Mouse (Mus musculus) C2C12 (cell line): Measurements from ENCODE around the gene Iqsec1. TPM values are rescaled to one million over a fixed set of nuclear protein-coding genes. Genes with fewer than 3 reads are reported as not detected.

ENCODE experiments used
- H3K27me3 ChIP-seq: one replicate; pipeline ENCODE4 v1.6.1; 2011; ENCODE audit not compliant: control insufficient read depth, insufficient read depth, insufficient read length
- H3K36me3 ChIP-seq: one replicate; pipeline ENCODE4 v1.6.1; 2011; ENCODE audit not compliant: control insufficient read depth, insufficient read depth
- H3K4me3 ChIP-seq: one replicate; pipeline ENCODE4 v1.5.1; 2011; ENCODE audit warnings: mild to moderate bottlenecking, control low read depth; ENCODE audit not compliant: poor library complexity, insufficient read depth, severe bottlenecking
- H3K79me2 ChIP-seq: one replicate; pipeline ENCODE4 v1.6.1; 2011; ENCODE audit not compliant: control insufficient read depth, insufficient read depth
- H3K79me3 ChIP-seq: one replicate; pipeline ENCODE4 v1.6.1; 2011; ENCODE audit warnings: low read depth, control low read depth
- H3ac ChIP-seq: one replicate; pipeline ENCODE3; 2011; ENCODE audit warnings: low read depth; ENCODE audit not compliant: control insufficient read depth, insufficient read length
- CEBPB ChIP-seq: IDR thresholded peaks from one replicate; pipeline ENCODE4 v1.6.1; 2011; ENCODE audit warnings: low read depth, mild to moderate bottlenecking, control low read depth, moderate library complexity
- CTCF ChIP-seq: IDR thresholded peaks from one replicate; pipeline ENCODE4 v1.5.1; 2011; ENCODE audit not compliant: control insufficient read depth, insufficient read depth, insufficient read length
- FOSL1 ChIP-seq: IDR thresholded peaks from one replicate; pipeline ENCODE4 v1.8.0; 2011; ENCODE audit warnings: mild to moderate bottlenecking, low read length; ENCODE audit not compliant: poor library complexity, insufficient read depth, severe bottlenecking
- MAX ChIP-seq: IDR thresholded peaks from one replicate; pipeline ENCODE4 v1.6.1; 2011; ENCODE audit warnings: mild to moderate bottlenecking, control low read depth
- MYOD1 ChIP-seq: IDR thresholded peaks from one replicate; pipeline ENCODE4 v1.6.1; 2011; ENCODE audit warnings: low read depth; ENCODE audit not compliant: control insufficient read depth, insufficient read length
- MYOG ChIP-seq: IDR thresholded peaks from one replicate; pipeline ENCODE4 v1.6.1; 2011; ENCODE audit not compliant: control insufficient read depth, insufficient read length; ENCODE audit errors: extremely low read depth
- USF1 ChIP-seq: IDR thresholded peaks from one replicate; pipeline ENCODE4 v1.6.1; 2011; ENCODE audit warnings: low read depth, mild to moderate bottlenecking, control low read depth, moderate library complexity
- polyA plus RNA-seq: library from polyadenylated mRNA; unstranded; fragments of >200 nt; fragmentation: generic; extraction: Trizol; gene quantifications from one replicate; pipeline ENCODE4 v1.2.1, GENCODE M21; 2012; ENCODE audit warnings: missing spikeins

Gene Iqsec1
- polyA plus RNA-seq, 1 experiment = 20.6 TPM

GRCm38 (mm10) chr6:90737376-90737775 is 251.1 kb downstream of the Iqsec1 start:
- Histone ChIP-seq H3K79me2 (peaks cover 77% of the 10 kb centered on the region), H3K4me3 (no peak overlapping the region), H3ac (no peak overlapping the region), H3K36me3 (no peaks in the 10 kb centered on the region), H3K27me3 (no peaks in the 10 kb centered on the region), H3K79me3 (peaks cover 7% of the 10 kb centered on the region)
- TF ChIP-seq MYOD1 = no peak
- TF ChIP-seq MAX = no peak
- peak; percentile 100 for TF ChIP-seq CTCF
- TF ChIP-seq MYOG = no peak
- no peak for TF ChIP-seq USF1
- no peak for TF ChIP-seq FOSL1

GRCm38 (mm10) chr6:90736691-90737245 is 251.7 kb downstream of the Iqsec1 start:
- Histone ChIP-seq H3K79me2 (peaks cover 77% of the 10 kb centered on the region), H3K4me3 (peak overlapping the region; percentile 30), H3ac (peak overlapping the region; percentile 46), H3K79me3 (peaks cover 5% of the 10 kb centered on the region), H3K27me3 (no peaks in the 10 kb centered on the region), H3K36me3 (no peaks in the 10 kb centered on the region)
- TF ChIP-seq FOSL1 (no peak), CTCF (no peak), MAX (no peak), MYOD1 (no peak), USF1 (no peak), MYOG (no peak), CEBPB (no peak)

- H3K36me3 ChIP-seq = no peaks in the 10 kb centered on the region
- H3K79me2 ChIP-seq = peaks cover 76% of the 10 kb centered on the region
- no peaks in the 10 kb centered on the region for H3K27me3 ChIP-seq
- peaks cover 5% of the 10 kb centered on the region for H3K79me3 ChIP-seq
- TF ChIP-seq CEBPB (no peak), USF1 (no peak), FOSL1 (no peak)
- peak overlapping the region; percentile 30 for H3K4me3 ChIP-seq
- H3ac ChIP-seq = peak overlapping the region; percentile 46
Observed at GRCm38 (mm10) chr6:90736074-90736672, 252.3 kb downstream of the Iqsec1 start.

- Histone ChIP-seq H3K79me2 (peaks cover 70% of the 10 kb centered on the region), H3K27me3 (no peaks in the 10 kb centered on the region), H3ac (no peak overlapping the region), H3K36me3 (no peaks in the 10 kb centered on the region), H3K4me3 (no peak overlapping the region), H3K79me3 (peaks cover 5% of the 10 kb centered on the region)
- TF ChIP-seq MAX = no peak
- TF ChIP-seq MYOG = no peak
- no peak for TF ChIP-seq MYOD1
- no peak for TF ChIP-seq CTCF
- TF ChIP-seq FOSL1 = no peak
- TF ChIP-seq CEBPB = no peak
- no peak for TF ChIP-seq USF1
Observed at GRCm38 (mm10) chr6:90735396-90736036, 253.0 kb downstream of the Iqsec1 start.

GRCm38 (mm10) chr6:90734806-90735205 is 253.7 kb downstream of the Iqsec1 start:
- Histone ChIP-seq H3K4me3 (no peak overlapping the region), H3K27me3 (no peaks in the 10 kb centered on the region), H3K79me3 (peaks cover 2% of the 10 kb centered on the region), H3ac (no peak overlapping the region), H3K36me3 (no peaks in the 10 kb centered on the region), H3K79me2 (peaks cover 63% of the 10 kb centered on the region)
- TF ChIP-seq FOSL1 = no peak
- no peak for TF ChIP-seq MAX
- TF ChIP-seq MYOD1 = no peak
- TF ChIP-seq CEBPB = no peak
- no peak for TF ChIP-seq CTCF
- TF ChIP-seq MYOG = no peak
- no peak for TF ChIP-seq USF1

GRCm38 (mm10) chr6:90731327-90731726 is 257.2 kb downstream of the Iqsec1 start:
- H3K27me3 ChIP-seq = no peaks in the 10 kb centered on the region
- H3K79me2 ChIP-seq = peaks cover 53% of the 10 kb centered on the region
- peaks cover 3% of the 10 kb centered on the region for H3K79me3 ChIP-seq
- TF ChIP-seq CEBPB (no peak), USF1 (no peak), MAX (no peak), CTCF (no peak), MYOD1 (no peak), MYOG (no peak), FOSL1 (no peak)
- no peak overlapping the region for H3ac ChIP-seq
- H3K4me3 ChIP-seq = no peak overlapping the region
- no peaks in the 10 kb centered on the region for H3K36me3 ChIP-seq
